Mouse (Mus musculus) MEL (cell line): Measurements from ENCODE around the gene Bcl2a1d.
"Not testable (repeated sequence)": the region's sequence is repeated elsewhere in the genome, so short reads cannot be mapped to it uniquely, and the experiment has no call there.

ENCODE experiments used
- BHLHE40 ChIP-seq: IDR thresholded peaks from 2 replicates; pipeline ENCODE4 v1.6.1; 2012; ENCODE audit warnings: low read depth, mild to moderate bottlenecking, inconsistent platforms, low read length, improper control_type of control experiment, borderline replicate concordance
- CHD2 ChIP-seq: IDR thresholded peaks from 2 replicates; pipeline ENCODE4 v1.6.1; 2011; ENCODE audit warnings: low read length, improper control_type of control experiment
- CTCF ChIP-seq, 3 experiments: IDR thresholded peaks in 2 of 3; conservative IDR thresholded peaks in 1 of 3; 2 replicates each; pipeline ENCODE4 v1.5.1; 2011 to 2012; ENCODE audit warnings: low read length in 3 of 3, low read depth in 2 of 3, mild to moderate bottlenecking in 2 of 3, improper control_type of control experiment in 1 of 3, inconsistent platforms in 1 of 3, mixed read lengths in 1 of 3, moderate library complexity in 1 of 3; ENCODE audit not compliant: control insufficient read depth in 1 of 3, insufficient read depth in 1 of 3, poor library complexity in 1 of 3, severe bottlenecking in 1 of 3
- EP300 ChIP-seq, 2 experiments: IDR thresholded peaks; 2 replicates each; pipeline ENCODE4 v1.6.1; 2011; ENCODE audit warnings: improper control_type of control experiment in 2 of 2, low read length in 2 of 2, low read depth in 1 of 2, mild to moderate bottlenecking in 1 of 2
- GATA1 ChIP-seq: IDR thresholded peaks from 2 replicates; pipeline ENCODE4 v1.6.1; 2011; ENCODE audit warnings: low read depth, low read length, improper control_type of control experiment
- MEF2A ChIP-seq: IDR thresholded peaks from 2 replicates; pipeline ENCODE4 v1.6.1; 2014; ENCODE audit warnings: low read depth, mild to moderate bottlenecking, inconsistent platforms, low read length, improper control_type of control experiment; ENCODE audit not compliant: poor library complexity, insufficient replicate concordance, severe bottlenecking; ENCODE audit errors: extremely low read depth
- MXI1 ChIP-seq: IDR thresholded peaks from 2 replicates; pipeline ENCODE4 v1.6.1; 2011; ENCODE audit warnings: mild to moderate bottlenecking, low read depth, low read length, improper control_type of control experiment
- POLR2A ChIP-seq, 2 experiments: IDR thresholded peaks; 2 replicates each; pipeline ENCODE4 v1.6.1; 2011 to 2012; ENCODE audit warnings: low read length in 2 of 2, mild to moderate bottlenecking in 2 of 2, control low read depth in 1 of 2, improper control_type of control experiment in 1 of 2, low read depth in 1 of 2, moderate library complexity in 1 of 2; ENCODE audit not compliant: control insufficient read depth in 1 of 2, insufficient read depth in 1 of 2, poor library complexity in 1 of 2
- RAD21 ChIP-seq: IDR thresholded peaks from 2 replicates; pipeline ENCODE4 v1.6.1; 2011; ENCODE audit warnings: mild to moderate bottlenecking, low read depth, low read length, improper control_type of control experiment
- USF1 ChIP-seq: IDR thresholded peaks from 2 replicates; pipeline ENCODE4 v1.6.1; 2014; ENCODE audit warnings: low read depth, mild to moderate bottlenecking, inconsistent platforms, low read length, improper control_type of control experiment, moderate library complexity

DNA sequence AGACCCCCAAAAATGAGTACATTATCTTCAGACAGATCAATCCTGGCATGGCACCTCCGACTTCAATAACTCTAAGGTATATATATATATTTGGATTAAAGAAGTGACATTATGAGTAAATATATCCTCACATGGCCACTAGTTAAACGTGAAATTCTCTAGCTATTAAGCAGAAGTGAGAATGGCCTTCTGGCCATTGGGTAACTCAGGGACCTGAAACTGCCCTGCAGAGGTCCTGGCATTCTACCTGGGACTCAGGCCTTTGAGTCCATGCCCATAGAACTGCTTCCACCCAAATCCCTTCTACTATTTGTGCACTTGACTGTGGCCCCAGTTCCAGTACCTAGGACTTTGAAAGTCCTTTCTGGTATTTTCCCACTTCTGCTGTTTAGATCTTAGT lies 40.4 kb downstream of the Bcl2a1d start:
- not testable (repeated sequence) for TF ChIP-seq EP300 (IDR thresholded peaks at IDR 0.05; ENCODE audit: low read depth in 1 of 2, low read length in 2 of 2); MXI1; RAD21; BHLHE40; USF1; CHD2; GATA1; MEF2A; CTCF (IDR thresholded peaks at IDR 0.05 in 2 of 3, conservative IDR thresholded peaks at IDR 0.05 in 1 of 3; ENCODE audit: control insufficient read depth in 1 of 3, insufficient read depth in 1 of 3, low read depth in 2 of 3, low read length in 3 of 3, poor library complexity in 1 of 3, severe bottlenecking in 1 of 3); POLR2A (IDR thresholded peaks at IDR 0.05; ENCODE audit: control insufficient read depth in 1 of 2, insufficient read depth in 1 of 2, low read depth in 1 of 2, low read length in 2 of 2, poor library complexity in 1 of 2)
